Mouse (Mus musculus): ENCODE data around the gene Zfp683. TPM values are rescaled to one million over a fixed set of nuclear protein-coding genes. Genes with fewer than 3 reads are reported as not detected.
A peak's percentile ranks its signal among the peaks of the same experiment; 100 is the strongest.

Zfp683 gene
- polyA plus RNA-seq (2014; fragmentation: Nextera tagmentation; extraction: Ambion mirVana): not detected in 2 replicates

DNA sequence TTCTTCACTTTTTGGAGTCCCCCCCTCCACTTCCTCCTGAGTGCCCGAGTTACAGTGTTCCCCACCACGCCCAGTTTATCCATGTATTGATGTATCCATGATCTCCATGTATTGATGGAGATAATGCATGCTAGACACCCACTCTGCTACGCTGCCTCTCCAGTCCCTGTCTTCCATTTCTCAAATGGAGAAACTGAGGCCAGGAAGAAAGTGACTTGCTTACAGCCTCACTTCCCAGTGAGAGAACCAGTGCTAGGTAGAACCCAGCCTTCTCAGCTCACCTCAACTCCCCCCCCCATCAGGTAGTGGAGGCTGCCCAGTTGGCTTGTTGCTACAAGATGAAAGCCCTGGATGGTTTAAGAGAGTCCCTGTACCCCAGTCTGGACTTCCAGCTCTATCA, at the start of gene Zfp683:
Gene Zfp683 (plus strand): TSS at position 301 of the 400 bp plus-strand sequence.
- no peak within 1 kb of the TSS for H3K4me3 ChIP-seq (ENCODE audit: low read length)
- peaks cover 3% of the 10 kb centered on the region; the same call in 1 of the 2 replicates for H3K4me1 ChIP-seq (ENCODE audit: control insufficient read depth, insufficient read depth, low read length)
- H3K36me3 ChIP-seq (ENCODE audit: control insufficient read depth, insufficient read depth, low read length): no peaks in the 10 kb centered on the region
- H3K27me3 ChIP-seq (ENCODE audit: control insufficient read depth, insufficient read depth, low read length): no peaks in the 10 kb centered on the region
- no peaks in the 10 kb centered on the region for H3K9me3 ChIP-seq (ENCODE audit: control insufficient read depth, low read length)
- no peak within 1 kb of the TSS for H3K9ac ChIP-seq (ENCODE audit: low read depth, low read length)
- no peak within 1 kb of the TSS for H3K27ac ChIP-seq (ENCODE audit: low read depth, low read length)
- WGBS: 86% methylated on average over 3 of the region's 3 CpGs
- H3K4me2 ChIP-seq (replicated peaks; ENCODE audit: low read depth, low read length): no peak within 1 kb of the TSS
- no peak for ATAC-seq (ENCODE audit: low FRiP score, low TSS enrichment)

DNA sequence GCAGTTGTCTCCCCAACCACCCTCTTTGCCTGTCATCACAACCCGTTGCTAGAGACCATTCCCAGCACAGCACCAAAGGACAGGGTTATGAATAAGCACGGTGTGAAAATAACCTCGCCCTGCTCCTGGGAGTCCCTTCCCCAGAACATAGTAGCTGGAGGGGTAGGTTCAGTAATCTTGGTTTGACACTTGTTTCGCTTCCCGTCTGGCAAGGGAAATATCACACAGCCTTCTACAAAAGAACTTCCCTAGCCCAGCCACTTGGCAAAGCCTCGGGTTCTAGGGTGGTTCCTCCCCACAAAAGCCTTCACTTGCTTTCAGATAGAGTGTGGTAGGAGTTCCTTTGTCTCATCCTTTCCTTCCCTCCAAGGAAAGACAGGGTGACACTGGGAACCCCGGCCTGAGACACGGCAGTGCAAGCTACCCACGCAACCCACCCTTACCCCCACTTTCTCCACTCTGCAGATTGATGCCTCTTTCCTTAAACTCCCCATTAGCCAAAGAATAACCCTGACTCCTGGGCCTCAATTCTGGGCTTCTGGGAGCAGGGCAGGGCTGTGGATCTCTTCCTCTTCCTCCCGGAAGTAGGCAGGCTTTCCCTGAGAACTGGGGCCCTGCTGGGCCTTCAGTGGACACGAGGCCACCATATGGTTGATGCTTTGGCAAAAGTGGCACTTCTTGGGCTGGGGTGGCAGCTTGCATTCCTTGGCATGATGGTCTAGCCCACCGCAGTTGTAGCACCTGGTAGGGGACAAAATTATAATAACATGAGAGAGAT, 47.9 kb upstream of the Zfp683 start:
- Histone ChIP-seq H3K4me3 (ENCODE audit: low read length) (no peak overlapping the region), H3K9me3 (ENCODE audit: control insufficient read depth, low read length) (no peaks in the 10 kb centered on the region), H3K4me2 (replicated peaks; ENCODE audit: low read depth, low read length) (no peak overlapping the region), H3K4me1 (ENCODE audit: control insufficient read depth, insufficient read depth, low read length) (no peaks in the 10 kb centered on the region), H3K9ac (ENCODE audit: low read depth, low read length) (no peak overlapping the region), H3K27ac (ENCODE audit: low read depth, low read length) (no peak overlapping the region), H3K36me3 (ENCODE audit: control insufficient read depth, insufficient read depth, low read length) (no peaks in the 10 kb centered on the region), H3K27me3 (ENCODE audit: control insufficient read depth, insufficient read depth, low read length) (no peaks in the 10 kb centered on the region)
- no peak for ATAC-seq (ENCODE audit: low FRiP score, low TSS enrichment)
- WGBS: 85% methylated on average over 12 of the region's 12 CpGs

DNA sequence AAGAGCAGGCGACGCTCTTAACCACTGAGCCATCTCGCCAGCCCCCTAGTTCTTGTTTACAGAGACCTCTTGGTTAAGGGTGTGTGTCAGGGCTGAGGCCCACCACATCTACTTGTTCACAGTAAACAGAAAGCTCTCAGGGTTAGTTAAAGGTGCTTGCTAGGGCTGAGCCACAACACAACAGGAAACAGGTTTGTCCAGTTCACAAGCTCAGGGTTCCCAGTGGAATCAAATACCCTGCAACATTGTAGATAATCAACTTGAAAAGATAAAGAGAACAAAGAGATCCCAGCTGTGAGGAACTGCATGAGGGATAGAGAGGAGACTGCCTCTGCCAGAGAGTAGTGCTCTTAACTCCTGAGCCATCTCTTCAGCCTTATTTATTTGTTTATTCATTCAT, 46.8 kb upstream of the Zfp683 start:
- H3K4me1 ChIP-seq (ENCODE audit: control insufficient read depth, insufficient read depth, low read length): peaks cover 9% of the 10 kb centered on the region; the same call in 1 of the 2 replicates
- H3K27me3 ChIP-seq (ENCODE audit: control insufficient read depth, insufficient read depth, low read length): no peaks in the 10 kb centered on the region
- H3K4me2 ChIP-seq (replicated peaks; ENCODE audit: low read depth, low read length): no peak overlapping the region
- no peak overlapping the region for H3K27ac ChIP-seq (ENCODE audit: low read depth, low read length)
- no peak for ATAC-seq (ENCODE audit: low FRiP score, low TSS enrichment)
- 91% methylated on average over 3 of the region's 3 CpGs for WGBS
- no peak overlapping the region for H3K9ac ChIP-seq (ENCODE audit: low read depth, low read length)
- no peaks in the 10 kb centered on the region for H3K9me3 ChIP-seq (ENCODE audit: control insufficient read depth, low read length)
- H3K36me3 ChIP-seq (ENCODE audit: control insufficient read depth, insufficient read depth, low read length): no peaks in the 10 kb centered on the region
- H3K4me3 ChIP-seq (ENCODE audit: low read length): no peak overlapping the region

DNA sequence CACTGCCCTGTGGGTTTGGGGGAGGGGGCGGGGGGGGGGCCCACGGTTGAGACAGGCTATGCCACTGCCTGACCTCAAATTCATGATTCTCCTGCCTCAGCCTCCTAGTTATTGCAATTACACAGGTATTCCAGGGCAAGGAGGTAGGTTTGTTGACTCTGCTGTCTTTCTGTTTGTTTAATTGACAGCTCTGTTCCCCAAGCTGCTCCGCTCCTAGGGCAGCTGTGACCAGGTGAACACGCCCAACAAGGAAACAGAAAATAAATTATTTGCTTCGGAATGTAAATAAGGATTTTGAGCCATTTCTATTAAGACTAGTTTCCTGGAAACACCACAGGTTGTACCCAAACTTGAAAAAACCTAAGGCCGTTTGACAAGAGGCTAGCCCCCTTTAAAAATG, 43.9 kb upstream of the Zfp683 start:
- H3K4me3 ChIP-seq (ENCODE audit: low read length): no peak overlapping the region
- no peak overlapping the region for H3K9ac ChIP-seq (ENCODE audit: low read depth, low read length)
- H3K27me3 ChIP-seq (ENCODE audit: control insufficient read depth, insufficient read depth, low read length): no peaks in the 10 kb centered on the region
- no peaks in the 10 kb centered on the region for H3K36me3 ChIP-seq (ENCODE audit: control insufficient read depth, insufficient read depth, low read length)
- no peak for ATAC-seq (ENCODE audit: low FRiP score, low TSS enrichment)
- no peak overlapping the region for H3K4me2 ChIP-seq (replicated peaks; ENCODE audit: low read depth, low read length)
- peaks cover 14% of the 10 kb centered on the region; the same call in 1 of the 2 replicates for H3K4me1 ChIP-seq (ENCODE audit: control insufficient read depth, insufficient read depth, low read length)
- WGBS: 67% methylated on average over 6 of the region's 6 CpGs
- no peak overlapping the region for H3K27ac ChIP-seq (ENCODE audit: low read depth, low read length)
- H3K9me3 ChIP-seq (ENCODE audit: control insufficient read depth, low read length): no peaks in the 10 kb centered on the region

DNA sequence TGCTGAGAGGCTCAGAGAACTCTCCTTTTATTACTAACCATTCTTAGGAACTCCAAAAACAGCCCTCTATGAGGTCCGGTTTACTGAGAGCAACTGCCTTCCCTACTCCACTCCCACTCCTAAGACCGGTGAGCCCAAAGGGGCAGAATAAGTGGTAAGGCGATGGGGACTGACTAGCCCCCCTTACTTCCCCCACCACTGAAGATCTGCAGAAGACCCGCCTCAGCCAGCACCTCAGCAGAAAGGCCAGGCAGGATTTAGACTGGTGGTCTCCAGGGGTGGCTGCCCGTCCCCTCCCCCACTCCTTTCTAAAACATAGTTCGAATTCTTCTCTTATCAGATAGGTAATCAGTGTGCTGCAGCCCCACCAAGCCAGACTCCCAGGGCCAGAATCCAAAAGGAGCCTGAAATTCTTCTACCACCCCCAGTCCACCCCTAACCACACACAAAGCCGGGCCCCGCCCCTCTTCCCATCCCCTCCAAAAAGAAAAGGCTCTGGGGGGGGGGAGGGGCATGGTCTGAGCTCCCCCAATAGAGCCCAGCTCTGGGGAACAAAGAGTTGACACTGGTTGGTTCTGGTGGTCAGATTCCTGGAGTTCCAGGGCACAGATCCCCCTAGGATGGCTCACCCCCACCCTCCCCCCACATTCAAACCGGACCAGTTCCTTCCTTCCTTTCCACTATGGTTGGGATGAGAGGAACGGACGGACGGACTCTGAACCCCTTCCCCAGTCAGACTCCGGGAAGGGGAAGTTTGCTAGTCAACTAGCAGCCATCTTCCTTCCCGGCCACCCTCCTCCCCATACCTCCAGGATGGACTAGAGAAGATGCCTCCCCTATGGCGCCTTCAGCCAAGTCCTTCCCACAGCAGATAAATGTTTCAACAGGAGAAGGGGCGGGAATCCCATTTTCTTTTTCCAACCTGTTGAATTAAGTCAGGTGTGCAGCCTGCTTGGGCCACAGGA, 41.9 kb upstream of the Zfp683 start:
- H3K4me3 ChIP-seq (ENCODE audit: low read length): no peak overlapping the region
- H3K27ac ChIP-seq (ENCODE audit: low read depth, low read length): no peak overlapping the region
- ATAC-seq (ENCODE audit: low FRiP score, low TSS enrichment): peak; percentile 40; the same call in 1 of the 2 replicates
- H3K4me2 ChIP-seq (replicated peaks; ENCODE audit: low read depth, low read length): peak overlapping the region; percentile 12; the same call in 1 of the 2 replicates
- H3K9ac ChIP-seq (ENCODE audit: low read depth, low read length): no peak overlapping the region
- no peaks in the 10 kb centered on the region for H3K36me3 ChIP-seq (ENCODE audit: control insufficient read depth, insufficient read depth, low read length)
- no peaks in the 10 kb centered on the region; the same call in 1 of the 2 replicates for H3K27me3 ChIP-seq (ENCODE audit: control insufficient read depth, insufficient read depth, low read length)
- 25% methylated on average over 16 of the region's 16 CpGs for WGBS
- no peaks in the 10 kb centered on the region for H3K9me3 ChIP-seq (ENCODE audit: control insufficient read depth, low read length)
- peaks cover 20% of the 10 kb centered on the region; the same call in 1 of the 2 replicates for H3K4me1 ChIP-seq (ENCODE audit: control insufficient read depth, insufficient read depth, low read length)

DNA sequence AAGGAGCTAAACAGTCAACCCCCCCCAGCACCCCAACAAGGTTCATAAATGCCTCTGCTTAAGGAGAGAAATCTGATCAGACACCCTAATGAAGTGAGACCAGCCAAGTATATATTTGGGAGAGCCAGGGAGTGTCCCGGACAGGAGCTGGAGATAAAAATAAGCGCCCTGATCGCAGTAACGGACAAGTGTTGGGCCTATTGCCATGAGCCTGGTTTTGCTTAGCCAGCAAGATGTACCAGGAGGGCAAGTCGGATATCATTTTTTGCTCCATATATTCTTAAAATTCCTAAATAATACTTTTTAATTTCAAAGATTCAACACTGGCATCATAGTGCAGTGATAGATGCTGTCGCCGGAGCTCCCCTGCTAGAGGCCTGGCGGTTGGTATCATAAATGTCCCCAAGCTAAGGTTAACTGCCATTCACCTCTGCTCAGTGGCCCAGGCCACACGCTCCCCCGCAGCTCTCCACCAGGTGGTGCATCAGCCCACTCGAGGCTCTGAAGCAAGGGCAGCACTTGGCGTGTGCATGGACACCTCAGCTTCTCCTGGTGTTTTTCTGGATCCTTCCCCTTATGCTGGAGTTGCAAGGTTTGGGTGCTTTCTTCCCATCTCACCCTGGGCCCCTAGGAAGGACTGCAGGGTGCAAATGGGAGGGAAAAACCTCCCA, 40.6 kb upstream of the Zfp683 start:
- WGBS: 34% methylated on average over 12 of the region's 12 CpGs
- no peaks in the 10 kb centered on the region for H3K9me3 ChIP-seq (ENCODE audit: control insufficient read depth, low read length)
- peaks cover 6% of the 10 kb centered on the region for H3K27me3 ChIP-seq (ENCODE audit: control insufficient read depth, insufficient read depth, low read length)
- H3K4me1 ChIP-seq (ENCODE audit: control insufficient read depth, insufficient read depth, low read length): peaks cover 32% of the 10 kb centered on the region
- ATAC-seq (ENCODE audit: low FRiP score, low TSS enrichment): no peak
- H3K27ac ChIP-seq (ENCODE audit: low read depth, low read length): no peak overlapping the region
- H3K9ac ChIP-seq (ENCODE audit: low read depth, low read length): no peak overlapping the region
- H3K4me2 ChIP-seq (replicated peaks; ENCODE audit: low read depth, low read length): no peak overlapping the region
- no peak overlapping the region for H3K4me3 ChIP-seq (ENCODE audit: low read length)
- no peaks in the 10 kb centered on the region for H3K36me3 ChIP-seq (ENCODE audit: control insufficient read depth, insufficient read depth, low read length)

DNA sequence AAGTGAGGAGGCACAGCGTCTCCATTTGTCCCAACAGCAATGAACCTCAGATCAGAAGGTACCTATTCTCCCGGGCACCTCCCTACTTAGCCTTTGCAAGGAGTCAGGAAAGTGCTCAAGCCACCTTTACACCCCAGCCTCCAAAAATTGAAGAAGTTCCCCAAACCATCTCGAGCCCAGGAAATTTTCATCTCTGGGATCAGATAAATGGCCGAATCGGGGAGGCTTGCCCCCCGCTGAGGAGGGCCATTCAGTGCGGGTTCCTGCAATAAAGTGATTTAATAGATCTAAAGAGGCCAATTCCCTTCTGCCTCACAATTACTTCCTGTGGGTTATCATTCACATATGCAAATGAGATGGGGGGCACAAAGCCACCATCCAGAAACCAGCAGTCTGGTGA, 37.4 kb upstream of the Zfp683 start:
- 11% methylated on average over 7 of the region's 7 CpGs for WGBS
- Histone ChIP-seq H3K4me1 (ENCODE audit: control insufficient read depth, insufficient read depth, low read length) (peaks cover 42% of the 10 kb centered on the region), H3K4me3 (ENCODE audit: low read length) (no peak overlapping the region), H3K36me3 (ENCODE audit: control insufficient read depth, insufficient read depth, low read length) (no peaks in the 10 kb centered on the region), H3K9ac (ENCODE audit: low read depth, low read length) (no peak overlapping the region), H3K9me3 (ENCODE audit: control insufficient read depth, low read length) (no peaks in the 10 kb centered on the region), H3K4me2 (replicated peaks; ENCODE audit: low read depth, low read length) (no peak overlapping the region), H3K27me3 (ENCODE audit: control insufficient read depth, insufficient read depth, low read length) (peaks cover 21% of the 10 kb centered on the region), H3K27ac (ENCODE audit: low read depth, low read length) (no peak overlapping the region)
- ATAC-seq (ENCODE audit: low FRiP score, low TSS enrichment): no peak

DNA sequence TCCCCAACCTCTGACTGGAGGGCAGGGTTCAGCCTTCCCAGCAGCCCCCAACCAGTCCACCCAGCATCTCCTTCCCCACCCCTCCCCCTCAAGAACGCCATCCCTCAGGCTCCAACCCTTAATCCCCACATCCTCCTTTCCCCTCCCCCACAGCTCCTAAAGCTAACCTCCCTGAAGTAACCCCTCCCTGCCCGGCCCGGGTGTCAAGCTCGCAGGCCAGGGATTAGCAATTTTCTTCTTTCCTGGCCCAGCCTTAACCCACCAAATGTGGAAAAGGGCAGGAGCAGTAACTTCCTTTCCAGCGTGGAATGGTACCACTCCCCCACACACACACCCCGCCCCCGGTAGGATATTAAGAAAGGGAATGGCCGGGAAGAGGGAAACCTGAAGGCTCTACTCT, 36.9 kb upstream of the Zfp683 start:
- no peak overlapping the region for H3K9ac ChIP-seq (ENCODE audit: low read depth, low read length)
- H3K36me3 ChIP-seq (ENCODE audit: control insufficient read depth, insufficient read depth, low read length): no peaks in the 10 kb centered on the region
- H3K4me3 ChIP-seq (ENCODE audit: low read length): no peak overlapping the region
- no peaks in the 10 kb centered on the region for H3K9me3 ChIP-seq (ENCODE audit: control insufficient read depth, low read length)
- H3K4me2 ChIP-seq (replicated peaks; ENCODE audit: low read depth, low read length): peak overlapping the region; percentile 17; the same call in 1 of the 2 replicates
- no peak for ATAC-seq (ENCODE audit: low FRiP score, low TSS enrichment)
- peaks cover 37% of the 10 kb centered on the region for H3K4me1 ChIP-seq (ENCODE audit: control insufficient read depth, insufficient read depth, low read length)
- H3K27ac ChIP-seq (ENCODE audit: low read depth, low read length): no peak overlapping the region
- H3K27me3 ChIP-seq (ENCODE audit: control insufficient read depth, insufficient read depth, low read length): peaks cover 21% of the 10 kb centered on the region
- WGBS: 3% methylated on average over 8 of the region's 8 CpGs
